Mouse (Mus musculus) lung, postnatal 14 days (tissue): Measurements from ENCODE around the gene Gclc.

Source experiments
- DNase-seq: peaks from one replicate; pipeline ENCODE4 v3.0.0; 2021

Gene Gclc

DNA sequence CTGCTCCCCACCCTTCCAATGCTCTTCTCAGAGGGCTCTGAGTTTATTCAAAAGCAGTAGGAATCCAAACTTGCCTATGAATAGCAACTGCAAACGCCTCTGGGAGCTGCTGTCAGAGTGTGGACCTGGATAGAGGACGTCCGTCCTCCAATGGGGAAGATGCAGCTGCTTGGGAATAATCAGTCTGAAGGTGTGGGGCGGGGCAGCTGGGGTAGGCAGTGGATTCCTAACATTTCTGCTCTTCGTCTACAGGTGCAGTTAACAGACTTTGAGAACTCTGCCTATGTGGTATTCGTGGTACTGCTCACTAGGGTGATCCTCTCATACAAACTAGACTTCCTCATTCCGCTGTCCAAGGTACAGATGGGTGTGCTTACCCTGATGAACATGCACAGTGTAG is 33.6 kb downstream of the Gclc start:
- DNase-seq = no peak

DNA sequence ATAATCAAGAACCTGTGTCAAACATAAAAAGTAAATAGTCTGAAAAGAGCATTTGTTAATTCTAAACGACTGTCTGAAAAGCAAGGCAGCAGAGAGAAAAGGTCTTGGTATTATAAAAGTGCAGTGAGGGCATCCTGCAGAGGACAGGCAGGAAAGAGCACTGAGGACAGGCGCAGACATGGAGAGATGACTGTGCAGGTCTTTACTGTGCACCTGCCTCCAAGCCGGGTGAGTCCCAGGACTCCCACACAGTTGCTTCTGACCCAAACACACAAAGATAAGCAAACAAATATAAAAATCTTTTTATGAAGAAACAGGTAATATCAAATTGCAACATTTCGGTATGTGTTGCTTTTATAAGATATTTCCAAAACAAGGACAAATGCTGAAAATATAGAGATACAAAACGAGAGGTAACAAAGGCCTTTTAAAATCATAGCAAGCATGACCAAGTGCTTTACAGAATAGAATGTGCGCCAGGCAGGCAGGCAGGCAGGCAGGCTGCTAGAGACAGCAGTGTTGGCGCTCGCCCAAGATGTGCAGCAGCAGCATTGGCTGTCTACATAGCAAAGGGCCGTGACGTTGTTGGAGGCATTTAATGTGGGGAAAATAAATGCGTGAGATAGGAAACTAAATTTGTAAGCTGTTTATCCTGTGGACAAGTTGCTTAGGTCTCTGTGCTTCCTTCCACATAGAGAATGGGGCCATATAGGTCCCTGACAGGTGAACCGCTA is 35.4 kb downstream of the Gclc start:
- DNase-seq = peak; percentile 26

GRCm38 (mm10) chr9:77793838-77794237 is 39.5 kb downstream of the Gclc start:
- no peak for DNase-seq

GRCm38 (mm10) chr9:77802461-77802860 is 48.1 kb downstream of the Gclc start:
- DNase-seq = peak; percentile 60

GRCm38 (mm10) chr9:77806426-77806825 is 52.1 kb downstream of the Gclc start:
- no peak for DNase-seq

GRCm38 (mm10) chr9:77806842-77807668 is 52.7 kb downstream of the Gclc start:
- peak; percentile 90 for DNase-seq

DNA sequence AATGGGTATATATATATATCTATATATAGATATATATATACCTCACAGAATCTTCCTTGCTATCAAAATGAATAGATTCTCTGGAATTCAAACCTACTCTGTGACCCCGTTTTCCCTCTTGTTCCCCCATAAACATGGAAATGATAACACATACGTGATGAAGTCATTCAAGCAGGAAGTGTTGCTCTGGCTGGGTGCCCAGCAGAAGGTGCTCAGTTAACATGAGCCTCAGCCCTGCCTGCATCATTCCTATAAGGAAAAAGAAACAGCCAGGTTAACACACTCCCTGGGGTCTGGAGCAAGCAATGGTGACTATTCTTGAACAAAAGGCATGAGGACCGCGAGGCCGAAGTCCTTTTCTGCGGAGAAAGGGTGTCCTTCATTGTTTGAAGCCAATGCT is 54.1 kb downstream of the Gclc start:
- peak; percentile 47 for DNase-seq

DNA sequence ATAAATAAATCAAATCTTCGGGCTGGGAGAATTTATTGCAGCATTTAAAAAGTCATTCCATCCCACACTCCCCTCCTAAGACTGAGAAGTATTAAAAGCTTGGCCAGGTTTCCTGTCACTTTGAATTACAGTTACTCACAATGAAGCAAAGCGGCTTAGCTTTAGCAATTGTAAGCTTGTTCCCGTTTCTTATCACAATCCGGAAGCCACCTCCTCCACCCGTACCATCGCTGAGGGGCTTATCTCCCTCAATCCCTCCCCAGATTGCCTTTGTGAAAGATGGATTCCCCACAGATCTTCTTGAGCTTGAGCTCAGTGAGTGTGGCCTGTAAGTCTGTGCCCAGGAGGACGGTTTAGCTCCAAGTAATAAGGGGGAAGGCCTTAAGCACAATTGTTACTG is 64.5 kb downstream of the Gclc start:
- no peak for DNase-seq

GRCm38 (mm10) chr9:77819318-77819717 is 65.0 kb downstream of the Gclc start:
- no peak for DNase-seq

DNA sequence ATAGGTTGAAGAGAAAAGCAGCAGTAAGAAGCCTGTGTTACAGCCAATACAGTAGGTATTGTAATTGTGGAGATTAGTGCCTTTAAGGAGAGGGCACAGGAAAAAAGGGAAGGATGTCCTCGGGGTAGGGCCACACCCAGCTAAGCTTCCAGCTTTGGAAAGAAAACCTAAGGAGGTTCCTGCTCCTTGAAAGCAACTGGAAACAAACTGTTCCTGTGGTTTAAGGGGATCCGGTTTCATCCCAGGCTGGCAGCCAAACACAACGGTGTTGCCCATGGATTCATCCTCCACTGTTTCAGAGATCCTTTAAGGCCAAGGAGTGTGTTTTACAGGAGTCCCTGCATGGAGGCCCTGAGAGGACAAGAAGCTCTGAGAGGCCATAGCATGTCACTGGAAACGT is 66.5 kb downstream of the Gclc start:
- DNase-seq = peak; percentile 32

DNA sequence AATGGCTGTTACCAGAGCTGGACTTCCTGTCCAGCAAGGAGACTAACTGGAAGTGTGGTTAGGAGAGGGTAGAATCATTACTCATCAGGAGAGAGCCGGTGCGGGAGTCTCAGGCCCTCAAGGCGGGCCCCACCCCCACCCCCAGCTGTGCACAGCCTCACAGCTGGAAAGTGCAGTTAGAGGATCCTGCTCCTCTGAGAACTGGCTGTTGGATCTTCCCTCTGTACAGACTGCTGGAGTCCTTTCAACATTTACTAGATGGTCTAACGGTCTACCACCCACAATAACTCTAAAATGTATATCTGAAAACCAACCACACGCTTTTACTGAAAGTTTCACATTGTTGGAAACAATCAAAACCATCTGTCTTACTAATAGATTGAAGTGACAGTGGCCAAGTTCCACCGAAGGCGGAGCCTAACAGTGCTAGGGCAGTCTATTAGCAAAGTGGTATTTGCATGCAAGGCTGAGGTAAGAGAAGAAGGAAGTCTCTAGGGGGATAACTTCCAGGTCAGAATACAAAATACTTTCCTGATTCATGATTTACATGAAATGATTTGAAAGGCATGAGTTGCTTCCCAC is 71.1 kb downstream of the Gclc start:
- DNase-seq = no peak

GRCm38 (mm10) chr9:77826237-77826636 is 71.9 kb downstream of the Gclc start:
- DNase-seq = no peak

DNA sequence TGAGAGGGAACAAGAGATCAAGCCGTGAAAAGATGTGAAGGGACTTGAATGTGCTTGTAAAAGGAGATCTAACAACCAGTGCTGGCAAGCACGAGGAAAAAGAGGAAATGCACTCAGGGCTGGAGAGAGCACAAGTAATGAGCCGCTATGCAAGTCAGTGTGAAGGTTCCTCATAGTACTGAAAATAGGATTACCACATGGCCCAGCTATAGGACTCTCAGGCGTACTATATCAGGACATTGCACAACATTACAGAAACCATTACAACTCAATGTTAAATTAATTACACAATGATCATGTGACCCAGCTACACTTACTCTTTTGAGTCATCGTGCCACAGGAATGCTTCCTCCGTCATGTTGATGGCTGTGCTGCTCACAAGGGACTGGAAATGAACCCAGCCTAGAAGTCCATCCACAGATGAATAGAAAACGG is 74.2 kb downstream of the Gclc start:
- peak; percentile 7 for DNase-seq

DNA sequence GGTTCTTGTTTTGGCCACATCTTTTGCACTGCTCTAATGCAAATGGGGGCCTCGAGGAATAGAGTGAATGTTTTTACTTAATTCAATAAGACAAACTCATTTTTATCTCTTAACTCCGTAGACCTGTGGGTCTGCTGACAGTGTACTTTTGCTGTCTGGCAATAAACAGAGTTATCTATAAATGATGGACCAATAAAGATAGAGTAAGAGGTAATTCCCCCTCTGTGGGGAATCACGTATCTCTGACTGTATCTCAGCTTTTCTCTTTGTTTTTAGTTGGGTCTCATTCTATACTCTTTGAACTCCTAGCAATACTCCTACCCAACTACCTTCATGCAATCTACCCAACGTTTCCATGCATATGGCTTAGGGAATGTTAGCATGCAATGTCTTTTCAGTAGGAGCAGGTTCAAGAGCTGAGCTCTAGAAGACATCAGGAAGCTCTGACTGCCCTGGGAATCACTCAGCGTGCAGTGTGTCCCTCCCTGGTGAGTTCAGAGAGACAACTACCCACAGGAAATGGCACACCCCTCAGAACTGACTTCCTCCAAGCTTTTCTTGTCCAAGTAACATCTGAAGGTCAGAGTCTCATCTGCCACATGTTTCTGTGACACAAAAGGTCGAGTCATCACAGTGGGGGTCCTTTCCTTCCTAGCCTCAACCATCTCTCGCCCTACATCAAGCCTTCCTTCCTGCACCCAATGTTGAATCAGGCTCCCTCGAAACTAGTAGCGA is 80.1 kb downstream of the Gclc start:
- peak; percentile 27 for DNase-seq

DNA sequence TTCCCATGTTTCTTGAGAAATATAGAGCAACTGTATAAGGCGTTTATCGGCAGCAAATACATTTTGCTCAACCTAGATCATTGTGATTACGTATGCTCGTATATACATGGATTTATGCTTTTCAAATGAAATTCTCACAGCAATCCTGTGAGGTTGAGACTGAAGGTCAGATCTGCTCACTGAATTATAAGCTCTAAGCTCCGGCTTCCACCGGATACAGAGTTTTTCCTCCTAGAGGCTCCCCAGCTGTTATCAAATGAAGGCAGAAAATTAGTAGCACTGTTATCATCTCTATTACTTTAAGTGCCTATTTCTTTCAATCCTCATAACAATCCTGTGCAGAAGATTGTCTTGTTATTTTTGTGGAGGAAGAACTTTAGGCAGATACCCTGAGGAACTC is 80.8 kb downstream of the Gclc start:
- no peak for DNase-seq

DNA sequence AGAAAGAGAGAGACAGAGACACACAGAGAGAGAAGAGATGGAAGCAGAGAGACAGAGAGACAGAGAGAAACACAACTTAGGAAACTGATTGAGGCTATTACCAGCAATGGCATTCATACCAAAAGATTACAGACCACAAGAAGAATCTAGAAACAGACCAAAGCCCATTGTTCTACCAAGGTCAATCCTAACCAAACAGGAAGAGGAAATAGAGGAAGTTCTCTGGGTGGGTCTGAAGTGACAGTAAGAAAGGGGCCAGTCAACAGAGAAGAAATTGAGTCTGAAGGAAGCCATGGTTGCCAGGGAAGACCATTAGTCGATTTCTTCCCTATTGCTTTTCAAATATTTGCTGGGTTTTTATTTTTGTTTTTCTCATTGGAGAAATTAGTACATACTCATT is 81.4 kb downstream of the Gclc start:
- DNase-seq = no peak

GRCm38 (mm10) chr9:77838586-77838985 is 84.3 kb downstream of the Gclc start:
- no peak for DNase-seq
